Comparison of ENCODE assay signal across 14 mouse cellular contexts in genomic region chr8:92723320-92723719, GRCm38 (mm10). TPM values are rescaled to one million over a fixed set of nuclear protein-coding genes. Genes with fewer than 3 reads are reported as not detected.
DNase-seq lines count a peak whose midpoint lies in the region; ATAC-seq and TF ChIP-seq lines count a peak whose summit lies in the region.
"Had no signal": no experiment of that assay in that cellular context is flagged by ENCODE, and none has a peak within 500 bp of the region (broad histone marks: within the 10 kb centered on the region; RNA-seq: fewer than 3 reads in every experiment).

No protein-coding gene starts in this region.

- H3K36me3 ChIP-seq in limb, embryonic 13.5 days, result no peaks in the 10 kb centered on the region
- H3K36me3 ChIP-seq: embryonic facial prominence, embryonic 15.5 days; stomach, embryonic 15.5 days had no signal

- H3K4me1 ChIP-seq in limb, embryonic 13.5 days, result peaks cover 27% of the 10 kb centered on the region
- no peaks in the 10 kb centered on the region; the same call in 1 of the 2 replicates for H3K4me1 ChIP-seq in cerebellum, adult 2 months (ENCODE audit: control insufficient read depth, insufficient read depth, low read length)
- H3K4me1 ChIP-seq: stomach, embryonic 15.5 days had no signal

- H3K9me3 ChIP-seq in limb, embryonic 13.5 days, result no peaks in the 10 kb centered on the region
- H3K9me3 ChIP-seq: embryonic facial prominence, embryonic 15.5 days; stomach, embryonic 15.5 days had no signal

- no peak overlapping the region for H3K27ac ChIP-seq in limb, embryonic 13.5 days
- no peak overlapping the region for H3K27ac ChIP-seq in cerebellum, adult 2 months (ENCODE audit: insufficient read depth, low read length)
- H3K27ac ChIP-seq: embryonic facial prominence, embryonic 15.5 days; stomach, embryonic 15.5 days had no signal

- ATAC-seq in limb, embryonic 13.5 days (ENCODE audit: low FRiP score, low read depth), result no peak

- TF ChIP-seq CTCF in cerebellum, adult 2 months (IDR thresholded peaks at IDR 0.05; ENCODE audit: borderline replicate concordance, insufficient read depth, low read depth, low read length), result no peak

- intact Hi-C loops in heart, postnatal 36 days (cut with DNase I), result loop anchor here (5.0 to 10.0 kb wide), 3 partner anchors 356 to 1531 kb away; partner anchors contain the start of gene Irx3

- WGBS in limb, embryonic 13.5 days, result 46% methylated on average over 6 of the region's 6 CpGs
- 48% methylated on average over 6 of the region's 6 CpGs for WGBS in cerebellum, adult 2 months

- no peak overlapping the region for H3K4me2 ChIP-seq in limb, embryonic 13.5 days (replicated peaks)
- H3K4me2 ChIP-seq: embryonic facial prominence, embryonic 15.5 days; stomach, embryonic 15.5 days had no signal

- 0 out of 2 replicates have a peak overlapping the region, but pooled peaks have one; percentile 4 for H3K9ac ChIP-seq in limb, embryonic 13.5 days
- H3K9ac ChIP-seq: embryonic facial prominence, embryonic 15.5 days; stomach, embryonic 15.5 days had no signal

- H3K4me3 ChIP-seq in limb, embryonic 13.5 days, result no peak overlapping the region
- no peak overlapping the region for H3K4me3 ChIP-seq in cerebellum, adult 2 months (replicated peaks; ENCODE audit: insufficient read depth, low read depth, low read length)
- H3K4me3 ChIP-seq: embryonic facial prominence, embryonic 15.5 days; myocyte; stomach, embryonic 15.5 days had no signal

- TF ChIP-seq POLR2A in cerebellum, adult 2 months (IDR thresholded peaks at IDR 0.05; ENCODE audit: borderline replicate concordance, insufficient read depth, low read length), result no peak

- H3K27me3 ChIP-seq in limb, embryonic 13.5 days, result peaks cover 19% of the 10 kb centered on the region
- no peaks in the 10 kb centered on the region; the same call in 1 of the 2 replicates for H3K27me3 ChIP-seq in cerebellum, adult 2 months (ENCODE audit: control insufficient read depth, insufficient read depth, low read length)

- DNase-seq in heart, postnatal 4 days, result peak; percentile 23
- DNase-seq in heart, postnatal 36 days, result no peak
- peak; percentile 46 for DNase-seq in testis, postnatal 10 days (ENCODE audit: low spot score)
- DNase-seq in testis, postnatal 14 days (ENCODE audit: low spot score), result no peak
- no peak for DNase-seq in cerebellum, adult 8-10 months
- DNase-seq in cerebellum, postnatal 4 days (ENCODE audit: low spot score in 2 of 2), result no peak
- DNase-seq in cerebellum, adult 2 months, result no peak
- DNase-seq: cerebellum, adult 9-11 months had no signal

RNA-seq across cellular contexts. Expression of gene Irx6, which starts 49.2 kb away (rescaled TPM):
- total RNA-seq in heart, postnatal 4 days (2021), result not detected
- total RNA-seq in heart, postnatal 36 days (2021), result not detected
- 5.5 and 5.8 TPM in 2 replicates for polyA plus RNA-seq in limb, embryonic 13.5 days (2015; fragmentation: Nextera tagmentation; extraction: Ambion mirVana)
- 0.30 and 0.41 TPM in 2 replicates for polyA plus RNA-seq in cerebellum, adult 2 months (2012; rRNA removed)
- total RNA-seq: hematopoietic stem cell, adult 5-6 weeks had no signal
- polyA plus RNA-seq: kidney, embryonic 14.5 days; myocyte had no signal

Comparison
In these comparisons a context has a peak if more than half of its experiments do, and no peak if none do; other contexts are left out.
1. DNase-seq: peak in heart, postnatal 4 days (single experiment) and testis, postnatal 10 days (single experiment); none in heart, postnatal 36 days (0 of 2), testis, postnatal 14 days (single experiment), cerebellum, adult 8-10 months (single experiment), cerebellum, postnatal 4 days (0 of 2) and cerebellum, adult 2 months (0 of 2).